Mouse (Mus musculus): ENCODE data around the gene Arpc5l. TPM values are rescaled to one million over a fixed set of nuclear protein-coding genes. Genes with fewer than 3 reads are reported as not detected.
A peak's percentile ranks its signal among the peaks of the same experiment; 100 is the strongest.

Gene Arpc5l
- polyA plus RNA-seq, 1 experiment from 2014 or later: 60.7 TPM

DNA sequence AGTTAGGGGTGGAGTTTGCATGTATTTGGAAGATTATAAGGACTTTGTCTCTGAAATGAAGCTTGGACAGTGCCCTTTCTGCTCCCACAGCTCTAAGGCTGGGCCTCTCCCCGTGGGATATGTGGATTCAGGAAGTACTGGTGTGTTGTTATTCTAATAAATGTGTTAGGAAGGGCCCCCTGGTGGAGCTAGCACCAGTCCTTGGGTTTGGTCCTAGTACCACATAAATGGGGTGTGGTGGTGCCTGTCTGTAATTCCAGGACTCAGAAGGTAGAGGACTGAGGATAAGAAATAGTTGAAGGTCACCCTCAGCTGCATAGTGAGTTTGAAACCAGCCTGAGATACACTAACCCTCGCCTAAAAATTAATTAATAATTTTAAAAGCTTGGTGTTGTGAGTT, 31.9 kb upstream of the Arpc5l start:
- H3K9me3 ChIP-seq (ENCODE audit: low read length): no peaks in the 10 kb centered on the region
- WGBS (ENCODE audit: insufficient replicate concordance): 19% methylated on average over 2 of the region's 2 CpGs
- H3K27me3 ChIP-seq (ENCODE audit: insufficient read depth, low read length): no peaks in the 10 kb centered on the region
- H3K9ac ChIP-seq (replicated peaks): no peak overlapping the region
- DNase-seq: no peak
- H3K36me3 ChIP-seq (replicated peaks; ENCODE audit: insufficient read depth, low read length): no peaks in the 10 kb centered on the region
- no peak for ATAC-seq
- H3K4me2 ChIP-seq (ENCODE audit: low read depth, low read length): no peak overlapping the region
- peaks cover 8% of the 10 kb centered on the region; the same call in 1 of the 2 replicates for H3K4me1 ChIP-seq (ENCODE audit: insufficient read depth)
- H3K27ac ChIP-seq (ENCODE audit: low read depth): no peak overlapping the region
- H3K4me3 ChIP-seq (ENCODE audit: low read depth, low read length): no peak overlapping the region
- TF ChIP-seq EP300 (IDR thresholded peaks at IDR 0.05; ENCODE audit: low read depth): no peak
- TF ChIP-seq CTCF (IDR thresholded peaks at IDR 0.05; ENCODE audit: low read depth): 0 out of 2 replicates have a peak, but pooled peaks have one; percentile 9

DNA sequence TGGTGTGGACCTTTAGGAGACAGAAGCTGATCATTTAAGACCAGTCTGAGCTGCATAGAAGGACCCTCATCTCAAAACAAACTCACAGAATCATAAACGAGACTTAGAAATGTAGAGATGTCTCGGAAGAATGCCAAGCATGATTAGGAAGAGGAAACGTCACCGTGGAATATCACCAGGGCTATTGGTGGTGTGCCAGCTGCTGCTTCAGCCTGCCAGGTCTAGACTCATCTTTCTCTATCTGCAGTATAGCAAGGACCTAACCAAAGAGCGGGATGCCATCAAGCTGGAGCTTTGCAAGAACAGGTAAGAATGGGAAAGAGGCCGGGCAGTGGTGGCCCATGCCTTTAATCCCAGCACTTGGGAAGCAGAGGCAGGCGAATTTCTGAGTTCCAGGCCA, 31.4 kb upstream of the Arpc5l start:
- no peaks in the 10 kb centered on the region for H3K36me3 ChIP-seq (replicated peaks; ENCODE audit: insufficient read depth, low read length)
- 73% methylated on average over 7 of the region's 7 CpGs for WGBS (ENCODE audit: insufficient replicate concordance)
- H3K9ac ChIP-seq (replicated peaks): no peak overlapping the region
- no peak overlapping the region for H3K4me3 ChIP-seq (ENCODE audit: low read depth, low read length)
- TF ChIP-seq CTCF (IDR thresholded peaks at IDR 0.05; ENCODE audit: low read depth) (no peak), EP300 (IDR thresholded peaks at IDR 0.05; ENCODE audit: low read depth) (no peak)
- no peaks in the 10 kb centered on the region for H3K27me3 ChIP-seq (ENCODE audit: insufficient read depth, low read length)
- no peak overlapping the region for H3K27ac ChIP-seq (ENCODE audit: low read depth)
- H3K9me3 ChIP-seq (ENCODE audit: low read length): no peaks in the 10 kb centered on the region
- no peak overlapping the region for H3K4me2 ChIP-seq (ENCODE audit: low read depth, low read length)
- no peak for ATAC-seq
- peaks cover 8% of the 10 kb centered on the region; the same call in 1 of the 2 replicates for H3K4me1 ChIP-seq (ENCODE audit: insufficient read depth)
- DNase-seq: no peak

DNA sequence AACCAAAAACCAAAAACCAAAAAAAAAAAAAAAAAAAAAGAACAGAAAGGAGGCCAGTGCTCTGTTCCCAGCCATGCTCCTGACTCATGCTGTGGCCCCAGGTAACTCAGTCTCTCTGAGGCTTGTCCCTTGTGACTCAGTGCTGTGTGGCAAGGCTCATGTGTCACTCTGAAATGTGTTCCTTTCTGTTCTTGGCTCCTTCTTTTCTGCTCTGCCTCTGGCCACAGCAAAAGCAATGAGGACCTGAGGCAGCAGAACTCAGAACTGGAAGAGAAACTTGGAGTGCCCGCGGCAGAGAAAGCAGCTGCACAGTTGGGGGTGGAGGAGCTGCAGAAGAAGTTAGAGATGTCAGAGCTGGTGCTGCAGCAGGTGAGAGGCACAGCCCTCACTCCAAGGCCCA, 31.0 kb upstream of the Arpc5l start:
- Histone ChIP-seq H3K4me1 (ENCODE audit: insufficient read depth) (peaks cover 8% of the 10 kb centered on the region; the same call in 1 of the 2 replicates), H3K36me3 (replicated peaks; ENCODE audit: insufficient read depth, low read length) (no peaks in the 10 kb centered on the region), H3K9ac (replicated peaks) (no peak overlapping the region), H3K9me3 (ENCODE audit: low read length) (no peaks in the 10 kb centered on the region), H3K27me3 (ENCODE audit: insufficient read depth, low read length) (no peaks in the 10 kb centered on the region), H3K27ac (ENCODE audit: low read depth) (no peak overlapping the region), H3K4me3 (ENCODE audit: low read depth, low read length) (no peak overlapping the region), H3K4me2 (ENCODE audit: low read depth, low read length) (no peak overlapping the region)
- TF ChIP-seq EP300 (IDR thresholded peaks at IDR 0.05; ENCODE audit: low read depth) (no peak), CTCF (IDR thresholded peaks at IDR 0.05; ENCODE audit: low read depth) (no peak)
- 48% methylated on average over 2 of the region's 2 CpGs for WGBS (ENCODE audit: insufficient replicate concordance)
- DNase-seq (no peak), ATAC-seq (no peak)

DNA sequence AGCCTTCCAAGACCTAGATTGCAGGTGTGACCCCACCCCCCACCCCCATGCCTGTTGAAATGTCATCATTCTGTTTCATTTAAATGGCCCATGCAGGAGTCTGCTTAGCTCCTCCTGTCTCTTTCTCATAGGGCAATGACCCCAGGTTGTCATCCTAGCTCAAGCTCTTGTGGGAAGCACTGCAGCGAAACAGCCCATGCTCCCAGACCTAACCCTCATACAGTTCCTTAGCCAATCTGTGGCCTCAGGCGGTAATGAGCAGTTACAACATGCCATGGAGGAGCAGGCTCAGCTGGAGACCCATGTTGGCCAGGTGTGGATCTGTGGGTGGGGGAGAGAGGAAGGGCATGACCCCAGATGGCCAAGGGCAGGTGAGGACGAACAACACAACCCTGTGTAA, 30.0 kb upstream of the Arpc5l start:
- Histone ChIP-seq H3K9me3 (ENCODE audit: low read length) (no peaks in the 10 kb centered on the region), H3K9ac (replicated peaks) (no peak overlapping the region), H3K36me3 (replicated peaks; ENCODE audit: insufficient read depth, low read length) (no peaks in the 10 kb centered on the region), H3K4me3 (ENCODE audit: low read depth, low read length) (no peak overlapping the region), H3K4me1 (ENCODE audit: insufficient read depth) (peaks cover 2% of the 10 kb centered on the region; the same call in 1 of the 2 replicates), H3K4me2 (ENCODE audit: low read depth, low read length) (no peak overlapping the region), H3K27ac (ENCODE audit: low read depth) (no peak overlapping the region), H3K27me3 (ENCODE audit: insufficient read depth, low read length) (no peaks in the 10 kb centered on the region)
- no peak for TF ChIP-seq CTCF (IDR thresholded peaks at IDR 0.05; ENCODE audit: low read depth)
- TF ChIP-seq EP300 (IDR thresholded peaks at IDR 0.05; ENCODE audit: low read depth): no peak
- 77% methylated on average over 3 of the region's 3 CpGs for WGBS (ENCODE audit: insufficient replicate concordance)
- DNase-seq (no peak), ATAC-seq (no peak; the same call in 1 of the 2 replicates)

DNA sequence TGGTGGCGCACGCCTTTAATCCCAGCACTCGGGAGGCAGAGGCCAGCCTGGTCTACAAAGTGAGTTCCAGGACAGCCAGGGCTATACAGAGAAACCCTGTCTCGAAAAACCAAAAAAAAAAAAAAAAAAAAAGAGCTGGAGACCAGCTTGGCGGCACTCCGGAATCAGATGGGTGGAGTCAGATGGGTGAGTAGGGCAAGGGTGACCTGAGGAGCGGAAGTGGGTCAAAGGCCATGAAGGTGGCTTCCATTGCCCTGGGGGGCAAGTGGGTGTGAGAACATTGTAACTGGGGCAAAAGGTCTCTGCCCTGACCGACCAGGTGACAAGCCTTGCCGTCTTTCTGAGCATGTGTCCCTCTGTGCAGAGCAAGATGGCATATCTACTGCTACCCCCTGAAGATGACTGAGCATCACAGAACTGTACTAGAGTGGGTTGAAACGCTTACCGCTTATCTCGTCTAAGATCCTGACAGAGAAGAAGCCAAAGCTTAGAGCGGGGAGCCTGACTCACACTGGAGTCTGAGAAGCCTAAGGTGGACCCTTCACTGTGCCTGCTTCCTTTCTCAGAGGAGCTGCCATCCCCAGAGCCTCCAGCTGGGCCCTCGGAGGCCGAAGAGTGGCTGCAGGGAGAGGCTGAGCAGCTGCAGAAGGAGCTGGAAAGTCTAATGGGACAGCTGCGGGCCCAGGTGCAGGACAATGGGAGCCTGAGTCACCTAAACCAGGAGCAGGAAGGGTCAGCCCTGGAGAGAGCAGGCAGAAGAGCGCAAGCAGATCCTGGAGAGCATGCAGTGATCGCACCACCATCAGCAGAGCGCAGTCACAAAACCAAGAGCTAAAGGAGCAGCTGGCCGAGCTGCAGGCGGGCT, 29.0 kb upstream of the Arpc5l start:
- Histone ChIP-seq H3K4me2 (ENCODE audit: low read depth, low read length) (no peak overlapping the region), H3K9ac (replicated peaks) (no peak overlapping the region), H3K36me3 (replicated peaks; ENCODE audit: insufficient read depth, low read length) (no peaks in the 10 kb centered on the region), H3K27me3 (ENCODE audit: insufficient read depth, low read length) (no peaks in the 10 kb centered on the region), H3K4me3 (ENCODE audit: low read depth, low read length) (no peak overlapping the region), H3K4me1 (ENCODE audit: insufficient read depth) (no peaks in the 10 kb centered on the region), H3K9me3 (ENCODE audit: low read length) (no peaks in the 10 kb centered on the region), H3K27ac (ENCODE audit: low read depth) (no peak overlapping the region)
- DNase-seq: no peak
- 76% methylated on average over 20 of the region's 21 CpGs for WGBS (ENCODE audit: insufficient replicate concordance)
- TF ChIP-seq CTCF (IDR thresholded peaks at IDR 0.05; ENCODE audit: low read depth) (no peak), EP300 (IDR thresholded peaks at IDR 0.05; ENCODE audit: low read depth) (no peak)
- peak; percentile 73 for ATAC-seq

DNA sequence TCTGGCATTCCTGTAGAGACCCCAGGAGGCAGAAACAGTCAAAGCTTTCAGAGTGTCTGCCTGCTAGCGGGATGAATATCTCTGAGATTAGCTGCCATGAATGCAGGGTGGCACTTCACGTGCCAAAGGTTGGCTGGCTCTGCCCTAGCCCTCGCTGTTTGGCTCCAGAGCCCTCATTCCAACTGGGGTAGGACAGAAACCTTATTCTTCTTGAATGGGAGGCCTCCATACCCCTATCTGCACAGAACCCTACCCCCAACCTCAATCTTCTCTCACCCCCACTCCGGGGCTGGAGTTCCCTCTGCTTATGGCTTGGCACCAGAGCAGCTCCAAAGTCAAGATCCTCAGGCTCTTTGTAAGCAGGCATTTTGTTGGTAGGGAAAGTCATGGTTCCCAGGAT, 27.3 kb upstream of the Arpc5l start:
- H3K4me1 ChIP-seq (ENCODE audit: insufficient read depth): no peaks in the 10 kb centered on the region
- no peak overlapping the region for H3K9ac ChIP-seq (replicated peaks)
- ATAC-seq (no peak), DNase-seq (no peak)
- H3K9me3 ChIP-seq (ENCODE audit: low read length): no peaks in the 10 kb centered on the region
- no peak overlapping the region for H3K4me3 ChIP-seq (ENCODE audit: low read depth, low read length)
- H3K36me3 ChIP-seq (replicated peaks; ENCODE audit: insufficient read depth, low read length): no peaks in the 10 kb centered on the region
- no peak for TF ChIP-seq EP300 (IDR thresholded peaks at IDR 0.05; ENCODE audit: low read depth)
- H3K4me2 ChIP-seq (ENCODE audit: low read depth, low read length): no peak overlapping the region
- WGBS (ENCODE audit: insufficient replicate concordance): 71% methylated on average over 4 of the region's 4 CpGs
- no peak overlapping the region for H3K27ac ChIP-seq (ENCODE audit: low read depth)
- no peaks in the 10 kb centered on the region for H3K27me3 ChIP-seq (ENCODE audit: insufficient read depth, low read length)
